Mouse (Mus musculus) bone marrow macrophage, adult 2 months (primary cell): ENCODE data around the gene Tshz2.

Experiments used
- CTCF ChIP-seq: IDR thresholded peaks from 2 replicates; pipeline ENCODE4 v1.5.1; 2012; ENCODE audit warnings: low read depth, mild to moderate bottlenecking, low read length, moderate library complexity
- POLR2A ChIP-seq: IDR thresholded peaks from 2 replicates; pipeline ENCODE4 v1.6.1; 2012; ENCODE audit warnings: mild to moderate bottlenecking, low read depth, low read length, borderline replicate concordance

DNA sequence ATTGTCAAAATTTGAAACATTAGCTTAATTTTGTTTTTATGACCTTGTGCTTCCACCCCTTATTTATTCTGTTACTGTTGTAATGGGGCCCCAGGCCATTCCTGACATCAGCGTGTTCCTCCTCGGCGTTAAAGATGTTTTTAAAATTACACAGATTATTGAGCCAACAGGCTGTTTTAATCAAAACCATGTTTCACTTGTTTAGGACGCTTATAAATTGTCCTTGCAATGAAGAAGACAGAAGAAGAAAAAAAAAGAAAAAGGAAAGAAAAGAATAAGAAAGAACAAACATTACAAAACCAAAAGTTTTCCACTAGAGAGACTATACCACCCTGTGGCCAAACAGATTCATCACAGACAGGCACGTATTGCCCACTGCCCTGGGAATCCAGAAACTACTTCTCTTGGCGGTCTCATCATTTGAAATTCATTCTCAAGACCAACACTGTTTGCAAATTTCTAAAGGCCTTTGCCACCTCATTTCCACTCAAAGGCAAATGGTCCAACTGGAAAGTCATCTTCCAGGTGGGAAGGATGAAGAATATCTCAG is 444.2 kb downstream of the Tshz2 start:
- TF ChIP-seq CTCF: no peak
- no peak for TF ChIP-seq POLR2A
